Mouse (Mus musculus): ENCODE results near the gene Arhgdig.
"Not testable (repeated sequence)": the region's sequence is repeated elsewhere in the genome, so short reads cannot be mapped to it uniquely, and the experiment has no call there.

Arhgdig gene

GRCm38 (mm10) chr17:26203321-26203811, 4.2 kb downstream of the Arhgdig start:
- DNase-seq = peak; percentile 35

GRCm38 (mm10) chr17:26202737-26203136, 4.8 kb downstream of the Arhgdig start, which contains the start of gene Rgs11:
Gene Rgs11 (plus strand): TSS chr17:26202951.
- no peak for DNase-seq

GRCm38 (mm10) chr17:26201998-26202397, 5.6 kb downstream of the Arhgdig start:
- DNase-seq = peak; percentile 43

DNA sequence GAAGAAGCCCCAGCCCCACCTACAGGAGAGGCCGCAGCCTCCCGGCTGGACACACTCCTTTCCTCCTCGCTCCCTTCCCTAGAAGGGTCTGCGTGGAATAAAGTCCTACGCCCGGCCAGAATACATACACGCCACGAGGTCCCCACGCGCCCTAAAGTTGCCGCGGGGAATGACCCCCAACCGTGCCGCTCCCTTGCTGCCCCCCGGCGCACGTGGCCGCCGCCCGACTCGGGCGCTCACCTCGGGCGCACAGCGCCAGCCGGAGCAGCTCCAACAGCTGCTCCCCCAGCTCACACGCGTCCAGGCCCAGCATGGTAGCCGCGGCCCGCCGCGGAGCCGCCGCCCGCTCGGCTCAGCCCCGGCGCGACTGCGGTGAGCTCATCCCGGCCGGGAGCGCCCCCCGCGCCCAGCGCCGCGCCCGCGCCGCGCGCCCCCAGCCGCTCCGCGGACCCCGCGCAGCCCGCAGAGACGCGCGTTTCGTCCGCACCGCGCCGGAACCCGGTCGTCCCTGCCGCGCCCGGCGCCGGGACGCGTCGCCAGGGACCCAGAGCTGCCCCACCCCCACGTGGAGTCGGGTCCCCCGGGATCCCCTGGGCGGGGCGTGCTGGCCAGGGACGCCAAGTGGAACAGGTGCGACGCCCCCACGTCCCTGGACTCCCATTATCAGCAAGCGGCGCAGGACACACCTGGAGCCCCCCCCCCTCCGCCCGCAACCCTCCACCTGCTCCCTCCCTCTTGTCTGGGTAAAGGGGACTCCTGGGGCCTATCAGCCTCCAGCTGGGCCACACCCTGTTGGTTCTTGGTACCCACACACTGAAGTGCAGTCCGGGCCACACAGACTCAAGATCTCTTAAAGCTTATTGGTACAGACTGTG, 6.5 kb downstream of the Arhgdig start:
- DNase-seq = no peak

DNA sequence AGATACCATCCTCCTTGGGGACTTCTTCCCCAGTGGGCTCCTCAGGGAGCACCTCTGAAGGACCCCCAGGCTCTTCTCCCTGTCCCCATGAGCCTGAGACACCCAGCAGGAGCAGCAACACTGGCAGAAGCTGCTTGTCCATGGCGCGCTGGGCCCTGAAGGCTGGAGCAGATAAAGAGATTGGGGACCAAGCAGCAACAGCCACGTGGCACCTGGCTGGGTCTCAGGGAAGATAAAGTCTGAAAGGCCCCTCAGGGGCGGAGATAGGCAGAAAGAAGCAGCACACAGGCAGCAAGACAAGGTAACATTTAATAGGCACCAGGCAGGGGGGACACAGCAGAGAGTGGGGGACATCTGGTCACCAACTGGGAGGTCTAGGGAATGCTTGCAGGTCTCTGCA, 8.7 kb downstream of the Arhgdig start, which contains the start of gene Pdia2:
Pdia2 (minus strand) TSS at position 196 of the 400 bp plus-strand sequence.
- DNase-seq = no peak

- DNase-seq = peak; percentile 91
These were observed 14.9 kb downstream of the Arhgdig start for GRCm38 (mm10) chr17:26192481-26193190.

DNA sequence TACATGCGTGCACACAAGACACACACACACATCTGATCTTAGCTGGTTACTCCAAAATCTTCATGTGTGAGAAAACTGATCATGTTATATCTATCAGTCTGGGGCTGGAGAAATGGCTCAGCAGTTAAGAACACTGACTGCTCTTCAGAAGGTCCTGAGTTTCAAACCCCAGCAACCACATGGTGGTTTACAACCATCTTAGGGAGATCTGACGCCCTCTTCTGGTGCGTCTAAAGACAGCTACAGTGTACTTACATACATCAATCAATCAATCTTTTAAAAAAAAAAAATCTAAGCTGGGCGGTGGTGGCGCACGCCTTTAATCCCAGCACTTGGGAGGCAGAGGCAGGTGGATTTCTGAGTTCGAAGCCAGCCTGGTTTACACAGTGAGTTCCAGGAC, 16.1 kb downstream of the Arhgdig start:
- not testable (repeated sequence) for DNase-seq

GRCm38 (mm10) chr17:26188091-26188805, 19.3 kb downstream of the Arhgdig start:
- DNase-seq = peak; percentile 47

- no peak for DNase-seq
These were observed 20.0 kb downstream of the Arhgdig start for GRCm38 (mm10) chr17:26187592-26187991.

DNA sequence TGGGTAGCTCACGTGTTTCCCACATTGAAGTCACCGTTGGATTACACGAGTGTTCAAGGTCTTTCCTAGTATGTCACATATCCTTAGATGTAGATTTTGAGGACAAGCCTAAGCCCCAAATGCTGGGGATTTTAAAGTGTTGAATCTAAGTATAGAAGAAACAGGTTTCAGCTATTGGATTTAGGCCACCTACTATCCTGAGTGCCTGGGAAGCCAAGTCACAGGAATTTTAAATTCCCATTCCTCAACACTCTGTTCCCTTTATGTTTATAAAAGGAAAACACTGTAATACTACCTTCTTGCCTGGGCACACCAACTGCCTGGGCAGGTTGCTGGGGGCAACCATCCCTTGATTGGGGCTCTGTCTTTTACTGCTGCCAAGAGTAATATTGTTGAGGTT, 26.4 kb downstream of the Arhgdig start:
- DNase-seq = no peak

GRCm38 (mm10) chr17:26178611-26179010, 29.0 kb downstream of the Arhgdig start:
- no peak for DNase-seq

DNA sequence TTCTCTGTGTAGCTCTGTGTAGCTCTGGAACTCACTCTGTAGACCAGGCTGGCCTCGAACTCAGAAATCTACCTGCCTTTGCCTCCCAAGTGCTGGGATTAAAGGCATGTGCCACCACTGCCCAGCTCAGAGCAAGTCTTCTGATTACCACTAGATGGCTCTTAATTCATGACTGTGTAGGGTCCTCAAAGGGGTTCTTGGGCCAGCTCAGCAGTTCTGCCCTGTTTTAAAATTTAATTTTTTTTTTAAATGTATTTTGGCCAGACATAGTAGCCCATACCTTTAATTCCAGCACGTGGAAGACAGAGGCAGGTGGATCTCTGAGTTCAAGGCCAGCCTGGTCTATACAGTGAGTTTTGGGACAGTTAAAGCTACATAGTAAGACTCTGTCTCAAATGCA, 32.3 kb downstream of the Arhgdig start:
- not testable (repeated sequence) for DNase-seq

DNA sequence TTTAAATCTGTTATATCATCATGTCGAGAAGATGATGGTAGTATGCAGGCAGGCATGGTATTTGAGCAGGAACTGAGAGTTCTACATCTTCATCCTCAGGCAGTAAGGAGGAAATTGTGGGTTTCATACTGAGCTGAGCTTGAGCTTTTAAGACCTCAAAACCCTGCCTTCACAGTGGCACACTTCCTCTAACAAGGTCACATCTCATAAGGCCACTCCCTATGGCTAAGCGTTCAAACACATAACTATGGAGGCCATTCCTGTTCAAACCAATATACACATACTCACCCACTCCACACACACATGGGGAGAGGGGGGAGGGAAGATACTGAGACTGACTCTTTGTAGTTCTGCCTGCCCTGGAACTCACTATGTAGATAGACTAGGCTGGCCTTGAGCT, 39.5 kb downstream of the Arhgdig start:
- DNase-seq = no peak

DNA sequence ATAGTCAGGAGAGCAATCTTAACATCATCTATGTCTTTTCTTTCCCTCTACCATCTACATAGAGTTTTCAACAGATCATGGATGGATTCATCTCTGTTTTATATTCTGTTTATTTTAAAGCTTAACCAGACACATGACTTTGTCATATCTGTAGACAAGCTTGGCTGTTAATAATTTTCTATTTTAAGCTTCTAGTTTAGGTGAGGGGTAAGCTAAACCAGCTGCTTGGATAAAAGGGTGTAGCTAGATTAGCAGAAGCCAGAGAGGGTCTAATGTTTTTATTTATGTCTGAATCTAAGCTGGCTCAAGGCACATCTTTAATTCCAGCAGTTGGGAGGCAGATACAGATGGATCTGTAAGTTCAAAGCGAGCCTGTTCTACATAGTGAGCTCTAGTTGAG, 44.9 kb downstream of the Arhgdig start:
- DNase-seq = no peak

DNA sequence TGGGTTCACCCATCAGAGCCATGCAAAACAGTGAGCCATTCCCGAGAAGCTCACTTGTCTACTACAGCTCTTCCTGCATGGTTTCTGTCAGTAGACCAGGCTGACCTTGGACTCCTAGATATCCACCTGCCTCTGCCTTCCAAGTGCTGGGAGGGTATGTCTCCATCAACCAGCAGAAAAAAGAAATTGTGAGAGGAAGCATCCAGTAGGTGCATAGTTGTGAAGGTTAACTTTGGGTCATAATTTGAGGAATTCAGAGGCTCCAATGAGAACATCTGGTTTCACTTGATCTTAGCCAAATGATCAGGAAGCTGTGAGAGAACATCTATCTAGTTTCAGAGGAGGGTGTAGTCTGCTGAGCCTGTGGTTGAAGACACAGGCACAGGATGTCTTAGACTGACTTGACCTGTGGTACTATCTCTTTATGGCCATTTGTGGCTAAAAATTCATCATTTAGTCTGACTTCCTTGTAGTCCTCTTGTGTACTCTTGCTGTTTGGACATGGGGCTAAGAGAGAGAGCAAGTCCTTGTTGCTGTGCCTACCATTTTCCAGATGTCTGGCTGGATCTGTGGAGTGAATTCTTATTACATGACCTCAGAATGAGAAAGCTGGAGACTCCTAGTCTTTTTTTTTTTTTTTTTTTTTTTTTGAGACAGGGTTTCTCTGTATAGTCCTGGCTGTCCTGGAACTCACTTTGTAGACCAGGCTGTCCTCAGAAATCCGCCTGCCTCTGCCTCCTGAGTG, 55.5 kb downstream of the Arhgdig start:
- DNase-seq = no peak
